In the genomic region with DNA sequence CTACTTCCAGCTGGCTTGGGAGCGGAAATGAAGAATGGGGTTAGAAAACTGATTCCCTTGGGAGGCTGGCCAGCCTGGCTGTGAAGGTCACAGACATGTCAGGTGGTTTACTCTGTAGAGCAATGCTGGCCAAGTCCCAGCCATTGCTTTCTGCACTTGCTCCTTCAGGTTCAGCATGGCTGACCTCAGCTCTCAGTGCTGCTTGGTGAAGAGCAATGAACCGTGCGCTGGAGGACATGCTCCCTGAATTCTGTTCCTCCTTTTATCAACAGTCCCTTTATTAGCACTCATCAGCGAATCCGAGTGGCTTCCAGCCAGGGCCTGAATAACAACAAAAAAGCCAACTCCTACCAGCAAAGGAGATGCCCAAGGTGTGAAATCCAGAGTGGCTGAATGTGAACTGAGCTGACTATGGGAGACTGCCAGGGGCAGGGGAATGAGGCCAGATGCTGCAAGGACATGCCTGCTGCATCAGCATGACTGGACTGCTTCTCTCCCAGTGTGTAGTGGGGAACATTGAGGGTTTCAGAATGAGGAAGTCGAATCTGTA, we compare ENCODE assay signal across 10 mouse cellular contexts. TPM values are rescaled to one million over a fixed set of nuclear protein-coding genes. Genes with fewer than 3 reads are reported as not detected.
DNase-seq lines count a peak whose midpoint lies in the region; ATAC-seq and TF ChIP-seq lines count a peak whose summit lies in the region.
"Had no signal": no experiment of that assay in that cellular context is flagged by ENCODE, and none has a peak within 500 bp of the region (broad histone marks: within the 10 kb centered on the region; RNA-seq: fewer than 3 reads in every experiment).

No protein-coding gene starts in this region.

- no peak overlapping the region for H3K27ac ChIP-seq in forebrain, embryonic 15.5 days (replicated peaks)
- H3K27ac ChIP-seq in forebrain, embryonic 10.5 days: no peak overlapping the region
- peak overlapping the region; percentile 2; the same call in 1 of the 2 replicates for H3K27ac ChIP-seq in hindbrain, postnatal 0 days
- H3K27ac ChIP-seq in neural tube, embryonic 13.5 days (replicated peaks): no peak overlapping the region
- no peak overlapping the region for H3K27ac ChIP-seq in embryonic facial prominence, embryonic 10.5 days (replicated peaks)
- H3K27ac ChIP-seq: heart, embryonic 13.5 days had no signal

- H3K9me3 ChIP-seq in forebrain, embryonic 15.5 days: no peaks in the 10 kb centered on the region
- H3K9me3 ChIP-seq in forebrain, embryonic 10.5 days: no peaks in the 10 kb centered on the region
- H3K9me3 ChIP-seq in hindbrain, postnatal 0 days (ENCODE audit: low read length): no peaks in the 10 kb centered on the region
- peaks cover 4% of the 10 kb centered on the region; the same call in 1 of the 2 replicates for H3K9me3 ChIP-seq in neural tube, embryonic 13.5 days
- no peaks in the 10 kb centered on the region for H3K9me3 ChIP-seq in embryonic facial prominence, embryonic 10.5 days

- DNase-seq in forebrain, embryonic 10.5 days (ENCODE audit: extremely low spot score, low spot score): no peak
- DNase-seq in adrenal gland, postnatal 36 days: peak; percentile 49 to 55
- peak; percentile 15 to 16 for DNase-seq in frontal cortex, postnatal 25 days (ENCODE audit: low spot score in 2 of 2)
- DNase-seq in hindbrain, postnatal 0 days (ENCODE audit: low spot score): peak; percentile 87
- DNase-seq in left cerebral cortex, postnatal 25 days (ENCODE audit: low spot score in 2 of 2): peak; percentile 44 to 65
- no peak for DNase-seq in embryonic facial prominence, embryonic 10.5 days (ENCODE audit: low spot score)

- no peak for TF ChIP-seq CTCF in hindbrain, postnatal 0 days (IDR thresholded peaks at IDR 0.05; ENCODE audit: low read depth)

- H3K4me2 ChIP-seq in forebrain, embryonic 15.5 days (replicated peaks): no peak overlapping the region
- H3K4me2 ChIP-seq in hindbrain, postnatal 0 days (ENCODE audit: low read depth, low read length): no peak overlapping the region
- no peak overlapping the region for H3K4me2 ChIP-seq in neural tube, embryonic 13.5 days
- H3K4me2 ChIP-seq: heart, embryonic 13.5 days had no signal

- 0 out of 2 replicates have a peak, but pooled peaks cover 5% of the 10 kb centered on the region for H3K4me1 ChIP-seq in forebrain, embryonic 15.5 days
- H3K4me1 ChIP-seq in forebrain, embryonic 10.5 days: peaks cover 9% of the 10 kb centered on the region
- H3K4me1 ChIP-seq in hindbrain, postnatal 0 days (ENCODE audit: insufficient read depth, low read length): no peaks in the 10 kb centered on the region
- H3K4me1 ChIP-seq in neural tube, embryonic 13.5 days (replicated peaks): peaks cover 7% of the 10 kb centered on the region; the same call in 1 of the 2 replicates
- 0 out of 2 replicates have a peak, but pooled peaks cover 9% of the 10 kb centered on the region for H3K4me1 ChIP-seq in embryonic facial prominence, embryonic 10.5 days

- H3K9ac ChIP-seq in forebrain, embryonic 15.5 days (replicated peaks): no peak overlapping the region
- H3K9ac ChIP-seq in hindbrain, postnatal 0 days (replicated peaks; ENCODE audit: low read length): no peak overlapping the region
- no peak overlapping the region for H3K9ac ChIP-seq in neural tube, embryonic 13.5 days
- H3K9ac ChIP-seq: heart, embryonic 13.5 days had no signal

- peak; percentile 58 for ATAC-seq in forebrain, embryonic 15.5 days (replicated peaks)
- ATAC-seq in hindbrain, postnatal 0 days: peak; percentile 98
- peak; percentile 94 for ATAC-seq in neural tube, embryonic 13.5 days (ENCODE audit: low read depth)

- H3K4me3 ChIP-seq in forebrain, embryonic 15.5 days: no peak overlapping the region
- no peak overlapping the region for H3K4me3 ChIP-seq in forebrain, embryonic 10.5 days
- H3K4me3 ChIP-seq in hindbrain, postnatal 0 days (ENCODE audit: low read length): no peak overlapping the region
- H3K4me3 ChIP-seq in neural tube, embryonic 13.5 days: no peak overlapping the region
- no peak overlapping the region for H3K4me3 ChIP-seq in embryonic facial prominence, embryonic 10.5 days
- H3K4me3 ChIP-seq: heart, embryonic 13.5 days had no signal

- intact Hi-C loops in left cerebral cortex, postnatal 25 days (cut with DNase I): no loop called here

- no peaks in the 10 kb centered on the region for H3K36me3 ChIP-seq in forebrain, embryonic 15.5 days
- no peaks in the 10 kb centered on the region for H3K36me3 ChIP-seq in forebrain, embryonic 10.5 days (replicated peaks)
- no peaks in the 10 kb centered on the region for H3K36me3 ChIP-seq in hindbrain, postnatal 0 days (ENCODE audit: insufficient read depth, low read length)
- H3K36me3 ChIP-seq in neural tube, embryonic 13.5 days: no peaks in the 10 kb centered on the region
- H3K36me3 ChIP-seq in embryonic facial prominence, embryonic 10.5 days (replicated peaks): no peaks in the 10 kb centered on the region
- H3K36me3 ChIP-seq: heart, embryonic 13.5 days had no signal

- WGBS in forebrain, embryonic 15.5 days: 39% methylated on average over 6 of the region's 6 CpGs
- WGBS in forebrain, embryonic 10.5 days: 57% methylated on average over 6 of the region's 6 CpGs
- WGBS in hindbrain, postnatal 0 days: 13% methylated on average over 6 of the region's 6 CpGs
- WGBS in neural tube, embryonic 13.5 days: 26% methylated on average over 6 of the region's 6 CpGs
- WGBS in embryonic facial prominence, embryonic 10.5 days: 68% methylated on average over 6 of the region's 6 CpGs

- H3K27me3 ChIP-seq in forebrain, embryonic 15.5 days: no peaks in the 10 kb centered on the region
- H3K27me3 ChIP-seq in forebrain, embryonic 10.5 days (ENCODE audit: poor library complexity, severe bottlenecking): no peaks in the 10 kb centered on the region
- no peaks in the 10 kb centered on the region for H3K27me3 ChIP-seq in hindbrain, postnatal 0 days (ENCODE audit: insufficient read depth, low read length)
- H3K27me3 ChIP-seq in neural tube, embryonic 13.5 days: no peaks in the 10 kb centered on the region
- H3K27me3 ChIP-seq in embryonic facial prominence, embryonic 10.5 days (replicated peaks; ENCODE audit: low read depth, poor library complexity, severe bottlenecking): no peaks in the 10 kb centered on the region
- H3K27me3 ChIP-seq: heart, embryonic 13.5 days had no signal

RNA-seq across cellular contexts. Expression of gene Pla2g7, which starts 10.3 kb away (rescaled TPM):
- 8.0 and 9.0 TPM in 2 replicates for polyA plus RNA-seq in forebrain, embryonic 15.5 days (2015; fragmentation: Nextera tagmentation; extraction: Ambion mirVana)
- 2.6 and 3.8 TPM in 2 replicates for polyA plus RNA-seq in forebrain, embryonic 10.5 days (2016; fragmentation: Nextera tagmentation; extraction: Ambion mirVana)
- total RNA-seq in adrenal gland, postnatal 36 days (2021): 10 to 100 TPM; 14.6 to 18.4 TPM
- 114 and 115 TPM in 2 replicates for total RNA-seq in hindbrain, postnatal 0 days (2014; rRNA removed)
- polyA plus RNA-seq in hindbrain, postnatal 0 days (2015; fragmentation: Nextera tagmentation; extraction: Ambion mirVana): 313 and 342 TPM in 2 replicates
- total RNA-seq in left cerebral cortex, postnatal 25 days (2021): 10 to 100 TPM; 76.0 to 79.6 TPM
- 63.6 and 66.2 TPM in 2 replicates for polyA plus RNA-seq in neural tube, embryonic 13.5 days (2015; fragmentation: Nextera tagmentation; extraction: Ambion mirVana)
- 5.0 and 5.1 TPM in 2 replicates for polyA plus RNA-seq in embryonic facial prominence, embryonic 10.5 days (2016; fragmentation: Nextera tagmentation; extraction: Ambion mirVana)

RNA-seq across cellular contexts. Expression of gene Ankrd66, which starts 14.2 kb away (rescaled TPM):
- 0.19 and 0.47 TPM in 2 replicates for polyA plus RNA-seq in forebrain, embryonic 15.5 days (2015; fragmentation: Nextera tagmentation; extraction: Ambion mirVana)
- 0.25 and 0.31 TPM in 2 replicates for polyA plus RNA-seq in forebrain, embryonic 10.5 days (2016; fragmentation: Nextera tagmentation; extraction: Ambion mirVana)
- not detected for total RNA-seq in adrenal gland, postnatal 36 days (2021)
- total RNA-seq in hindbrain, postnatal 0 days (2014; rRNA removed): 0.10 TPM in 1 of 2 replicates, not detected in the other
- polyA plus RNA-seq in hindbrain, postnatal 0 days (2015; fragmentation: Nextera tagmentation; extraction: Ambion mirVana): 1.2 and 1.9 TPM in 2 replicates
- under 1 TPM in 1 of 2 experiments, not detected in 1; 0.25 TPM for total RNA-seq in left cerebral cortex, postnatal 25 days (2021)
- polyA plus RNA-seq in neural tube, embryonic 13.5 days (2015; fragmentation: Nextera tagmentation; extraction: Ambion mirVana): 0.14 and 0.39 TPM in 2 replicates
- polyA plus RNA-seq in embryonic facial prominence, embryonic 10.5 days (2016; fragmentation: Nextera tagmentation; extraction: Ambion mirVana): 0.19 and 0.30 TPM in 2 replicates
- polyA plus RNA-seq: heart, embryonic 13.5 days had no signal

RNA-seq across cellular contexts. Expression of gene Mep1a, which starts 55.0 kb away (rescaled TPM):
- 0.11 TPM in 1 of 2 replicates, not detected in the other for polyA plus RNA-seq in forebrain, embryonic 15.5 days (2015; fragmentation: Nextera tagmentation; extraction: Ambion mirVana)
- polyA plus RNA-seq in forebrain, embryonic 10.5 days (2016; fragmentation: Nextera tagmentation; extraction: Ambion mirVana): not detected in 2 replicates
- not detected for total RNA-seq in adrenal gland, postnatal 36 days (2021)
- total RNA-seq in hindbrain, postnatal 0 days (2014; rRNA removed): 0.43 TPM in 1 of 2 replicates, not detected in the other
- polyA plus RNA-seq in hindbrain, postnatal 0 days (2015; fragmentation: Nextera tagmentation; extraction: Ambion mirVana): 0.13 and 0.15 TPM in 2 replicates
- not detected for total RNA-seq in left cerebral cortex, postnatal 25 days (2021)
- polyA plus RNA-seq in neural tube, embryonic 13.5 days (2015; fragmentation: Nextera tagmentation; extraction: Ambion mirVana): not detected in 2 replicates
- polyA plus RNA-seq in embryonic facial prominence, embryonic 10.5 days (2016; fragmentation: Nextera tagmentation; extraction: Ambion mirVana): not detected in 2 replicates
- polyA plus RNA-seq: heart, embryonic 13.5 days; stomach, embryonic 14.5 days had no signal

Comparison
In these comparisons a context has a peak if more than half of its experiments do, and no peak if none do; other contexts are left out.
1. DNase-seq: peak in adrenal gland, postnatal 36 days (2 of 2), frontal cortex, postnatal 25 days (2 of 2), hindbrain, postnatal 0 days (single experiment) and left cerebral cortex, postnatal 25 days (2 of 2); none in forebrain, embryonic 10.5 days (single experiment) and embryonic facial prominence, embryonic 10.5 days (single experiment).
2. Peak in every context shown above with its lines, with median percentiles within 50 percentile points of each other: ATAC-seq.